Mouse (Mus musculus) ovary, postnatal 36 days (tissue): ENCODE measurements at regions not wholly inside any gene's neighbourhood (a gene's known extent, or its start where the extent isn't known, plus 50 kb on each side); places are given as distances from the start of the nearest gene placed in this dataset.

Experiments used
- DNase-seq: peaks from one replicate; pipeline ENCODE4 v3.0.0; 2022; ENCODE audit warnings: low spot score, mixed read lengths

GRCm38 (mm10) chr2:160192661-160193060 lies 141.3 kb downstream of the Gm826 start:
- no peak for DNase-seq

- no peak for DNase-seq
Measured at GRCm38 (mm10) chr2:160186106-160186505, 147.9 kb downstream of the Gm826 start.

GRCm38 (mm10) chr2:160170975-160171515 lies 162.9 kb downstream of the Gm826 start:
- no peak for DNase-seq

- no peak for DNase-seq
Measured at GRCm38 (mm10) chr2:160158599-160159261, 175.2 kb downstream of the Gm826 start.

GRCm38 (mm10) chr2:160153781-160154180 lies 180.2 kb downstream of the Gm826 start:
- no peak for DNase-seq

GRCm38 (mm10) chr2:160152101-160152500 lies 181.9 kb downstream of the Gm826 start:
- DNase-seq, result no peak

GRCm38 (mm10) chr2:160148936-160149335 lies 185.0 kb downstream of the Gm826 start:
- DNase-seq, result no peak

GRCm38 (mm10) chr2:160148516-160148915 lies 185.4 kb downstream of the Gm826 start:
- DNase-seq, result no peak

GRCm38 (mm10) chr2:160148031-160148430 lies 185.9 kb downstream of the Gm826 start:
- DNase-seq, result no peak

- DNase-seq, result no peak
Measured at GRCm38 (mm10) chr2:160140166-160140740, 193.7 kb downstream of the Gm826 start.

- DNase-seq, result no peak
Measured at GRCm38 (mm10) chr2:160138091-160138490, 195.9 kb downstream of the Gm826 start.

- DNase-seq, result no peak
Measured at GRCm38 (mm10) chr2:160131797-160132196, 202.2 kb downstream of the Gm826 start.

- no peak for DNase-seq
Measured at GRCm38 (mm10) chr2:160131386-160131785, 202.6 kb downstream of the Gm826 start.

- no peak for DNase-seq
Measured at GRCm38 (mm10) chr2:160117148-160117547, 216.8 kb downstream of the Gm826 start.

GRCm38 (mm10) chr2:160111176-160111692 lies 222.7 kb downstream of the Gm826 start:
- DNase-seq, result no peak

GRCm38 (mm10) chr2:160093078-160093477 lies 240.9 kb downstream of the Gm826 start:
- no peak for DNase-seq

GRCm38 (mm10) chr2:160085999-160086398 lies 248.0 kb downstream of the Gm826 start:
- DNase-seq, result no peak

- DNase-seq, result no peak
Measured at GRCm38 (mm10) chr2:160083674-160084073, 250.3 kb downstream of the Gm826 start.

GRCm38 (mm10) chr2:160082106-160082653 lies 251.8 kb downstream of the Gm826 start:
- no peak for DNase-seq

- no peak for DNase-seq
Measured at GRCm38 (mm10) chr2:160075694-160076093, 258.3 kb downstream of the Gm826 start.

- DNase-seq, result no peak
Measured at GRCm38 (mm10) chr2:160070441-160070840, 263.5 kb downstream of the Gm826 start.

GRCm38 (mm10) chr2:160068772-160069171 lies 265.2 kb downstream of the Gm826 start:
- no peak for DNase-seq

- no peak for DNase-seq
Measured at GRCm38 (mm10) chr2:160067904-160068303, 266.1 kb downstream of the Gm826 start.
